Mouse (Mus musculus) erythroblast, embryonic 14.5 days (primary cell): ENCODE data around the gene Arhgef6. TPM values are rescaled to one million over a fixed set of nuclear protein-coding genes. Genes with fewer than 3 reads are reported as not detected.

ENCODE experiments used
- H3K27me3 ChIP-seq: 2 replicates; pipeline ENCODE4 v1.6.1; 2012; ENCODE audit warnings: inconsistent platforms; ENCODE audit not compliant: control insufficient read depth
- H3K36me3 ChIP-seq: 2 replicates; pipeline ENCODE4 v1.6.1; 2012; ENCODE audit warnings: mild to moderate bottlenecking, inconsistent platforms; ENCODE audit not compliant: control insufficient read depth
- H3K4me1 ChIP-seq: 2 replicates; pipeline ENCODE4 v1.6.1; 2012; ENCODE audit warnings: inconsistent platforms; ENCODE audit not compliant: control insufficient read depth
- H3K4me3 ChIP-seq: replicated peaks from 2 replicates; pipeline ENCODE3; 2012; ENCODE audit warnings: moderate library complexity, mild to moderate bottlenecking, inconsistent platforms
- H3K9me3 ChIP-seq: 2 replicates; pipeline ENCODE4 v1.6.1; 2012; ENCODE audit warnings: low read length, inconsistent platforms, mixed read lengths; ENCODE audit not compliant: control insufficient read depth
- GATA1 ChIP-seq: IDR thresholded peaks from 2 replicates; pipeline ENCODE4 v1.6.1; 2012; ENCODE audit warnings: low read length, inconsistent platforms, mixed read lengths
- TAL1 ChIP-seq: IDR thresholded peaks from 3 replicates; pipeline ENCODE4 v1.6.1; 2012; ENCODE audit warnings: low read length, inconsistent platforms, mixed read lengths
- polyA plus RNA-seq: library from polyadenylated mRNA; stranded (reverse); fragments of >175 nt; gene quantifications from 2 replicates; pipeline ENCODE4 v1.2.3, GENCODE M21; 2012

The Arhgef6 gene
- polyA plus RNA-seq, 1 experiment: 0.03 TPM

DNA sequence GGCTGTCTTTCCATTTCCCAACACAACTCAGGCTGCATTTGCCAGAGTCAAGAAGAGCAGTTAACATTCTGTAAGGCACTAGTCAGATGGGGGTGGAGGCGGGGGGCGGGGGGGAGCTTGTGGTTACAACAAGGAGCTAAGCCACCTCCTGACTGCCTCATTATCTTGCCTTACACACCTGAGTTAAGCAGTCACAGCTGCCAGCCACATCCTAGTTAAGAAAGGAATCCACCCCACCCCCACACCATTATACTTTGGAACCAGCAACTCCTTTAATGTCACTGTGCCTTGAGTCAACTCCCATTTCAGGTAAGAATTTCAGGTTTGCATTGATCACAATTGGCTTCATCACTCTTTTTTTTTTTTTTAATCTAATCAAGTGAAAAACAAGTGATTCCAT, 28.5 kb downstream of the Arhgef6 start:
- Histone ChIP-seq H3K4me3 (no peak overlapping the region), H3K27me3 (no peaks in the 10 kb centered on the region; the same call in 1 of the 2 replicates), H3K4me1 (no peaks in the 10 kb centered on the region), H3K9me3 (no peaks in the 10 kb centered on the region), H3K36me3 (no peaks in the 10 kb centered on the region)
- TF ChIP-seq GATA1 (no peak), TAL1 (no peak)

DNA sequence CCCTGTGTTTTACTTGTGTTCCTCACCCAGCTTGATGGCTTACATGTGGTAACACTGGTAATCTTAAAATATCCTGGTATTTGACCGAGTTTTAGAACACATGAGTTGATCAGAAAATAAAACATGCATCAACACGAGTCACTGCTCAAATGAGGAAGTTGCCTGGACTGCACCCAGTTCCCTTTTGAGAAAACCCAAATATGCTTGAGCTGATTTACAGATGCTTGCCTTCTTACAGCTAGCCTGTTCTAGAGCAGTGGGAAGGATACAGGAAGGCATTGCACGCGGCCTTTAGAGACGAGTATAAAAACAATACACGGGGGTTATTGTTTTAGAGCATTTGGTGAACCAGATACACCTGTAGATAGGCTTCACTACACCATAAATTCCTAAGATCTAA, 31.8 kb downstream of the Arhgef6 start:
- no peaks in the 10 kb centered on the region for H3K9me3 ChIP-seq
- no peak for TF ChIP-seq GATA1
- no peaks in the 10 kb centered on the region; the same call in 1 of the 2 replicates for H3K27me3 ChIP-seq
- no peaks in the 10 kb centered on the region for H3K36me3 ChIP-seq
- no peak overlapping the region for H3K4me3 ChIP-seq
- no peaks in the 10 kb centered on the region for H3K4me1 ChIP-seq

- Histone ChIP-seq H3K4me3 (no peak overlapping the region), H3K4me1 (no peaks in the 10 kb centered on the region)
Observed at GRCm38 (mm10) chrX:57304784-57305287, 33.7 kb downstream of the Arhgef6 start.

GRCm38 (mm10) chrX:57303188-57303878, 35.2 kb downstream of the Arhgef6 start:
- H3K36me3 ChIP-seq: no peaks in the 10 kb centered on the region
- TF ChIP-seq GATA1 (no peak), TAL1 (no peak)
- no peaks in the 10 kb centered on the region; the same call in 1 of the 2 replicates for H3K27me3 ChIP-seq
- no peaks in the 10 kb centered on the region for H3K4me1 ChIP-seq
- no peak overlapping the region for H3K4me3 ChIP-seq
- no peaks in the 10 kb centered on the region for H3K9me3 ChIP-seq

More at GRCm38 (mm10) chrX:57304784-57305287, 33.7 kb downstream of the Arhgef6 start:
- H3K27me3 ChIP-seq: no peaks in the 10 kb centered on the region; the same call in 1 of the 2 replicates
- no peaks in the 10 kb centered on the region for H3K36me3 ChIP-seq
- TF ChIP-seq GATA1 (no peak), TAL1 (no peak)
- no peaks in the 10 kb centered on the region for H3K9me3 ChIP-seq

- TF ChIP-seq GATA1: no peak
- TF ChIP-seq TAL1: no peak
- Histone ChIP-seq H3K9me3 (no peaks in the 10 kb centered on the region), H3K27me3 (no peaks in the 10 kb centered on the region), H3K4me3 (no peak overlapping the region), H3K4me1 (no peaks in the 10 kb centered on the region), H3K36me3 (no peaks in the 10 kb centered on the region)
Observed at GRCm38 (mm10) chrX:57298946-57299345, 39.6 kb downstream of the Arhgef6 start.

DNA sequence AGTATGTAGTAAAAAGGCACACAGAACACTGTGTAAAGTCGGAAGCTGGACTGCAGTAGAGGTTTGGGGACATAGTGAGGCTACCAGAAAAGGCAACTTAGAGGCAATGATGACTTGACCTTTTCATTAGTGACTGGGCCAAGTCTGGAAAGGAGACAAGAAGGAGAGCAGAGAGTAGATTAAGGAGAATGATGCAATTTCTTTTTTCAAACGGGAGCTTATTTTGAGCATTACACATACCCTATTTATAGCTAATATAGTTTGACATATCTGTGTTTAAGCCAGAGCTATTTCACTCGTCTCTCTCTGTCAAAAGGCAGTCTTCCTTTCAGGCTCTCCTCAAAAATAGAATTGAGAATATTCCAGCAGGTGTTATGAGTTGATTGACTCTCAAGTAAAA, 50.1 kb downstream of the Arhgef6 start:
- no peak for TF ChIP-seq TAL1
- no peak for TF ChIP-seq GATA1
- Histone ChIP-seq H3K9me3 (no peaks in the 10 kb centered on the region), H3K36me3 (no peaks in the 10 kb centered on the region), H3K4me1 (no peaks in the 10 kb centered on the region), H3K4me3 (no peak overlapping the region), H3K27me3 (no peaks in the 10 kb centered on the region)

DNA sequence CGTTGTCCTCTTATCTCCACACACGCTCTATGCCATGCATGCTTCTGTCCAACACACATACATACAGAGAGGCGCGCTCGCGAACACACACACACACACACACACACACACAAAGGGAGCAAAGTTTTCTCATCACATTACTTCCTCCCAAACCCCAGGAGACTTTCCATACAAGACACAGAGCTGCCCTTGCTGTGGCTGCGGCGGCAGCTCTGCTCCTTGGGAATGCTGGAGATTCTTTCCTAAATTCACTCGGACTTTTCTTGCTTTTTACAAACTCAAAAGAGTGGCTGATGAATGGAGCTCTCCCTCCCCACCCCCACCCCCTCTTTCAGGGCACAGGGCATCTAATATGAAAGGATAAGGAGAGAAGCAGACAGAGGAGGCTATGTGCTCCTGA, 52.2 kb downstream of the Arhgef6 start:
- no peaks in the 10 kb centered on the region for H3K4me1 ChIP-seq
- no peak for TF ChIP-seq GATA1
- TF ChIP-seq TAL1: no peak
- H3K27me3 ChIP-seq: no peaks in the 10 kb centered on the region
- no peaks in the 10 kb centered on the region for H3K9me3 ChIP-seq
- H3K4me3 ChIP-seq: no peak overlapping the region
- H3K36me3 ChIP-seq: no peaks in the 10 kb centered on the region

DNA sequence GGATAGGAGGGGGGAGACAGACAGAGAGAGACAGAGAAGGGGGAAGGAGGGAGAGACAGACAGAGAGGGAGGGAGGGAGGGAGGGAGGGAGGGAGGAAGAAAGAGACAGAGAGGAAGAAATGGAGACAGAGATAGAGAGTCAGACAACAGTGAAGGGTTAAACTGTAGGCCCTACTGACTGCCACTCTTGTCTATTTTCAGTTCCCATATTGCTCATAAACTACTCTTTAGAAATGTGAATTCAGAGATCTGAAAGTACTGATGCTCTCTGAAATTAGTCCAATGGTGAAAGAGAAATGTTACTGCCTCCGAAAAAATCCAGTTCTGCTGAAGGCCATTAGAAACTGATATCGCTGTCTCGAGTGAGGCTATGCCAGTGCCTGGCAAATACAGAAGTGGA, 56.3 kb downstream of the Arhgef6 start:
- Histone ChIP-seq H3K4me1 (no peaks in the 10 kb centered on the region), H3K9me3 (no peaks in the 10 kb centered on the region), H3K27me3 (no peaks in the 10 kb centered on the region), H3K36me3 (no peaks in the 10 kb centered on the region), H3K4me3 (no peak overlapping the region)
- TF ChIP-seq GATA1 (no peak), TAL1 (no peak)

DNA sequence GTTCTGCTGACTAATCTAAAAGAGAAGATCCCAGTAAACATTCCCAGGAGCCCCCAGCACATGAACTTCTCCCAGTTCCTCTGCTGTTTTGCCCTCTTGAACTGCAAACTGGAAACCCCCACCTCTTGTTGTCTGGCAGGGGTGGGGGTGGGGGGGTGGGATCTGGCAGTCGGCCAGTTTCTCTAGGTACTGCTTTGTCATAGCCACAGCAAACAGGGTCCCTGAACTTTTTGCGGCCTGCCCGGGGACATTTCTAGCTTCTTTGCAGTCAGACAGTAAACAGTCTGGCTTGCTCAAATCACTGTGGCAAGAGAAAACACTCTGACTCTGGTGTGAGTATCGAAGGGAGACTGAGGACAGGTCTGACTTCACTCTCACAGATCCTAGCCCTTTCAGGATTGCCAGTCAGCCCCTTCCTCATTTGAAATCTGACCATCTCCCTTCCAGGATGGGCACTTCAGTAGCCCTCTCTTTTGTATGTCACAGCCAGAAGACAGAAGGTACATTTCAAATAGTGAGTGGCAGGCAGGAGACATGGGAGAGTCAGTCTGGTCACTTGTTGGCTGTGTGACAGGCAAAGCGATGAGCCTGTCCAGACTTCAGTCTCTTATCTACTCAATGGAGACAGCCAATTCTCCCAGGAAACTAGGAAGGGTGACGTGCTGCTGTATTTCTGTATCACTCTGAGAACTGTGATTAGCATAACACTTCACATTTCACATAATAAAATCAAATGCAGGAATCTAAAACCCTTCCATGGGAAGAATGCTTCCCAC, 60.8 kb downstream of the Arhgef6 start:
- H3K36me3 ChIP-seq: no peaks in the 10 kb centered on the region

More for the DNA sequence above, 60.8 kb downstream of the Arhgef6 start:
- H3K27me3 ChIP-seq: no peaks in the 10 kb centered on the region
- H3K4me1 ChIP-seq: no peaks in the 10 kb centered on the region
- H3K9me3 ChIP-seq: no peaks in the 10 kb centered on the region
- TF ChIP-seq TAL1: no peak
- no peak for TF ChIP-seq GATA1
- no peak overlapping the region for H3K4me3 ChIP-seq
